Mouse (Mus musculus): Measurements from ENCODE around the gene Eno3. TPM values are rescaled to one million over a fixed set of nuclear protein-coding genes. Genes with fewer than 3 reads are reported as not detected.
A peak's percentile ranks its signal among the peaks of the same experiment; 100 is the strongest.

Gene Eno3
- polyA plus RNA-seq, 1 experiment from 2014 or later = 19.7 TPM

DNA sequence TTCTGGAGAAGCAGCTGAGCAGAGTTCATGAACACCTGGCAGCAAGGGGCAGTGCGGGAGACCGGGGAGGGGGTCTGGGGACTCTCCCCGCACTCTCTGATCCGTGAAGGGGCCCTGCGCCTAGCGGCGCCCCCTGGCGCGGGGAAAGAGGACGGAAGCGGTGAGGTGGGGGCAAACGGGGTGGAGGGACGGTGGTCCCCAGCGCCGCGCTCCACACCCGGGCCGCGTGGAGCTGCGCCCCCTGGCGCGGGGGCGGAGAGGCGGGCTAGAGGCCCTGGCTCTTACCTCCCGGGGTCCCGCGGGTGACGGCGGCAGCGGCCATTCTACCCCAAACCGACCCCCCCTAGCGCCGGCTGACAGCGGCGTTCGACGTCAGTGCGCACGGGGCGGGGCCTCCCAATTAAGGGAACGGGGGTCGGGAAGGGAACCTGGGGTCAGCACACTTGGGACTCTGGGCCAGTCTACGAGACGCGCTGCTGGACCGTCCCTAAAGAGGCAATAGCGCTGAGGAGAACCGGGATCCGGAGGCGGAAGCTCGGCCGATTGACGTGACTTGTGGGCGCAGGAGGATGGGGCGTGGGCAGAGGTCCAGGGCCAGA, 30.7 kb downstream of the Eno3 start, which contains the start of gene Camta2:
Camta2 (minus strand) TSS at position 505 of the 599 bp plus-strand sequence.
- Histone ChIP-seq H3K36me3 (peaks cover 28% of the 10 kb centered on the region), H3K4me1 (peaks cover 17% of the 10 kb centered on the region), H3K4me2 (peak within 1 kb of the TSS; percentile 82), H3K9me3 (no peaks in the 10 kb centered on the region), H3K27ac (peak within 1 kb of the TSS; percentile 85), H3K27me3 (no peaks in the 10 kb centered on the region), H3K9ac (peak within 1 kb of the TSS; percentile 91), H3K4me3 (peak within 1 kb of the TSS; percentile 79)
- ATAC-seq (ENCODE audit: insufficient number of reproducible peaks, insufficient read depth, low FRiP score, low TSS enrichment, low read depth) = peak; percentile 70
- under 1% methylated on average over 50 of the region's 55 CpGs for WGBS

DNA sequence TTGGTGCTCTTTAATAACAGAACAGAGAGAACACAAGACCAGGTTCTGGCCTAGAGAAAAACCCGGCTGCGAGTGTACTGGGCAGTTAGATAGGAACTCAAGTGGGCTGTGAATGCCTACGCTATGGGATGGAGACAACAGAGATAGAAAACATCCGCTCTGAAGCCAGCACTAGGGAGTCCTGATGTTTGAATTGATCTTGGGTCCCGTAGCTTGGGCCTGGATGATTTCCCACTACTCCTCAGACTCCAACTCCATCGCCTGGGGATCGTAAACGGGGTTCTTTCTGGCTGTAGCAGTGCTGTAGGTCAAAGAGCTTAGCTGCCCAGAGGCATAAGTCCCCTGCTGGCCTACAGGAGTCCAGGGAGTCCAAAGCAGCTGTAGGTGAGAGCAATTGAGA, 31.4 kb downstream of the Eno3 start:
- Histone ChIP-seq H3K27me3 (no peaks in the 10 kb centered on the region), H3K27ac (peak overlapping the region; percentile 85), H3K4me2 (peak overlapping the region; percentile 82), H3K9ac (peak overlapping the region; percentile 91), H3K36me3 (peaks cover 21% of the 10 kb centered on the region), H3K4me3 (peak overlapping the region; percentile 79), H3K4me1 (peaks cover 17% of the 10 kb centered on the region), H3K9me3 (no peaks in the 10 kb centered on the region)
- 15% methylated on average over 8 of the region's 8 CpGs for WGBS
- ATAC-seq (ENCODE audit: insufficient number of reproducible peaks, insufficient read depth, low FRiP score, low TSS enrichment, low read depth) = no peak

DNA sequence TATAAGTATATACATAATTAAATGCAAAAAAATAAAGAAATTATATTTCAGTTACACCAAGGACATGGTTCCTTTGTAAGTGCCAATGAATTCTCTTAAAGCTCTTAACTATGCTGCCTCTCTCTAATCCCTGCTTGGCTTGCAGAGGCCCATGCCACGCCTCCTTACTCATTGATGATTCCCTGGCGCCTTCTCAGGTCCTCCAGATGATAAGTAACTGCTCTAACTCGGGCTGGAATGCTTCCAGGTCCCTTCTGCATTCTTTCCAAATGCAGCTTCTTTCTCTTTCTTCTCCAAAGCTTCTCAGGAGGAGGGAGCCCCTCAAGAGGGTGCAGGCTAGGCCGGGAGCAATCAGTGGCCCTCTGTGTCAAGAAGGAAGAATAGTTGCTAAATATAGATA, 32.6 kb downstream of the Eno3 start:
- 50% methylated on average over 4 of the region's 4 CpGs for WGBS
- no peak for ATAC-seq (ENCODE audit: insufficient number of reproducible peaks, insufficient read depth, low FRiP score, low TSS enrichment, low read depth)

DNA sequence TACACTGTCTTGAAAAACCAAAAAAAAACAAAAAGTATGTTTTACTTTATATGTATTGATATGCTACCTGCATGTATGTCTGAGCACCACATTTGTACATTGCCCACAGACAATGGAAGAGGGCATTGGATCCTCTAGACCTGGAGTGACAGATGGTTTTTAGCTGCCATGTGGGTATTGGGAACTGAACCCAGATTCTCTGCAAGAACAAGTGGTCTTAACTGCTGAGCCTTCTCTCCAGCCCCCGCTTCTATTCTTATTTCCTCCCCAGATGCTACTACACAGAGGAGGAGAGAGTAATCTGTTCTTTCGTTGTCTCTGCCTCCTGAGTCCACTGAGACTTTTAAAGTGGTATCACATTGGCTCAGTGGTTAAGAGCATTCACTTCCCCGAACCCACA, 36.5 kb downstream of the Eno3 start:
- H3K36me3 ChIP-seq = no peaks in the 10 kb centered on the region
- H3K9ac ChIP-seq = no peak overlapping the region
- H3K27ac ChIP-seq = no peak overlapping the region
- H3K9me3 ChIP-seq = no peaks in the 10 kb centered on the region
- H3K27me3 ChIP-seq = no peaks in the 10 kb centered on the region
- no peak for ATAC-seq (ENCODE audit: insufficient number of reproducible peaks, insufficient read depth, low FRiP score, low TSS enrichment, low read depth)
- peaks cover 2% of the 10 kb centered on the region; the same call in 1 of the 2 replicates for H3K4me1 ChIP-seq
- 66% methylated on average over 3 of the region's 3 CpGs for WGBS
- H3K4me3 ChIP-seq = no peak overlapping the region
- H3K4me2 ChIP-seq = no peak overlapping the region

More for the DNA sequence above, 32.6 kb downstream of the Eno3 start:
- Histone ChIP-seq H3K4me1 (peaks cover 17% of the 10 kb centered on the region), H3K27ac (no peak overlapping the region), H3K9ac (no peak overlapping the region), H3K4me3 (no peak overlapping the region), H3K27me3 (no peaks in the 10 kb centered on the region), H3K4me2 (no peak overlapping the region), H3K9me3 (no peaks in the 10 kb centered on the region), H3K36me3 (peaks cover 9% of the 10 kb centered on the region; the same call in 1 of the 2 replicates)

DNA sequence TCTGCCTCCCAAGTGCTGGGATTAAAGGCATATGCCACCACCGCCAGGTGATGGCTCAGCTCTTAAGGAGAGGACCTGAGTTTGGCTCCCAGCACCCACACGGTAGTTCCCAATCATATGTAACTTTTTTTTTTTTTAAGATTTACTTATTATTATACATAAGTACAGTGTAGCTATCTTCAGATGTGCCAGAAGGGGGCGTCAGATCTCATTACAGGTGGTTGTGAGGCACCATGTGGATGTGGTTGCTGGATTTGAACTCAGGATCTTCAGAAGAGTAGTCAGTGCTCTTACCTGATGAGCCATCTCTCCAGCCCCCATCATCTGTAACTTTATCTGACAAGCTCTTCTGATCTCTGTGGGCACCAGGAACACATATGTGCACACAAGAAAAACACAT, 40.4 kb downstream of the Eno3 start:
- no peak overlapping the region for H3K27ac ChIP-seq
- H3K4me3 ChIP-seq = no peak overlapping the region
- peaks cover 16% of the 10 kb centered on the region for H3K4me1 ChIP-seq
- H3K36me3 ChIP-seq = no peaks in the 10 kb centered on the region
- 69% methylated on average over 3 of the region's 3 CpGs for WGBS
- H3K27me3 ChIP-seq = no peaks in the 10 kb centered on the region
- no peak for ATAC-seq (ENCODE audit: insufficient number of reproducible peaks, insufficient read depth, low FRiP score, low TSS enrichment, low read depth)
- no peak overlapping the region for H3K9ac ChIP-seq
- no peaks in the 10 kb centered on the region for H3K9me3 ChIP-seq
- no peak overlapping the region for H3K4me2 ChIP-seq

DNA sequence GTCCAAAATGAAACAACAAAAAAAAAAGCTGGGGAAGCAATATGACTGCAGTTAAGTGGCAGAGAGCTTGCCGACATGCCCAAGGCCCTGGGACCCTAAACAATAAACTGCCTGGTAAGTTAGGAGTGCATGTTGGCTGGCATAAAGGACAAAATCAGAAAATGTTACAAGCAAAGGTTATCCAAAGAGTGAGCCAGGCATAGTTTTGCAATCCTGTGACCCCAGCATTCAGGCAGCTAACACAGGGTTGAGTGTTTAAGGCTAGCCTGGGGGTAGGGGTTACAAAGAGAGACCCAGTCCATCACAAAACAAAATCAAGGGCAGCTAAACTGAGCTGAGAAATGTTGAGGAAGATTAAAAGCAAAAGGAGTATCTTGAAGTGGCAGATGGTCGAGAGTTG, 42.0 kb downstream of the Eno3 start:
- Histone ChIP-seq H3K4me3 (no peak overlapping the region), H3K4me2 (no peak overlapping the region), H3K27me3 (no peaks in the 10 kb centered on the region), H3K4me1 (peaks cover 21% of the 10 kb centered on the region), H3K27ac (no peak overlapping the region), H3K36me3 (peaks cover 11% of the 10 kb centered on the region), H3K9me3 (no peaks in the 10 kb centered on the region), H3K9ac (no peak overlapping the region)
- ATAC-seq (ENCODE audit: insufficient number of reproducible peaks, insufficient read depth, low FRiP score, low TSS enrichment, low read depth) = no peak
- 54% methylated on average over 2 of the region's 2 CpGs for WGBS

DNA sequence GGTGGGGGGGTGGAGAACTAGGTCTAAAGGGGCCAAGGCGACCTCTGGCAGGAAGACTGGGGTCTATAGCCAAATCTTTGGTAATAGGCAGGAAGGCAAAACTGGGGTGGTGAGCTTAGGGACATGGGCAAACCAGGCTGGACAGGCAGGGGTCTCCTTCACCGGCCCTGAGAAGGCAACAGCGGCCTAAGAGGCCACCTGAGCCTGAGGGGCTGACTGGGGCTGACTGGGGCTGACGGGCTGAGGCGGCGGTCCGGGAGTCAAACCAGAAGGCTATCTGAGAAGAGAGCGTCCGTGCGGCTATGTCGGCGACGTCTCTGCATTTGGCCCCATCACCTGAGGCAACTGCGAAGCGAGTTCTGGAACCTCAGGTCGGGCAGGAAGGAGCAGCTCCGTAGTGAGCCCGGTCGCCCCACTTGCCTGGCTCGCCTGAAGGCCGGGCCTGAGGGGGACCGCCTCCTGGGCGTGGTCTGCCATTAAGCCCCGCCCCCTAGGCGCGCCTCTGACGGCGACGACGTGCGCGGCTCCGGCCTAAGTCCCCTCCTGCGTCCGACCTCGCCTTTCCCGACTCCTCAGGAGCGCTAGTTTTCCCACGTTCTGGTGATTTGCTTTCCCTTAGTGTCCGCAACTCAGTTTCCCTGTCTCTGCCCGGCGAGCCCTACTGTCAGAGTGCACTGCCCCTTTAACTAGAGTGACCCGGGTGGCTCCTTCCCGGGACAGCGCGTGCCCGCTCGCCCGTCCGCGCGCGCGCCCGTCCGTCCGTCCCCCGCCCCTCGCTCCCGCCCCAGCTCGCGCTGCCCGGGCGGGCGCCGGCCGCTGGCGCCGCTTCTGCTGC, 42.9 kb downstream of the Eno3 start, which contains the start of the genes Inca1 and Kif1c:
Inca1 (minus strand) TSS at position 434 of the 835 bp plus-strand sequence.
Kif1c (plus strand) TSS at position 827 of the 835 bp plus-strand sequence.
- peaks cover 20% of the 10 kb centered on the region for H3K36me3 ChIP-seq
- H3K27me3 ChIP-seq = no peaks in the 10 kb centered on the region
- H3K4me2 ChIP-seq = peak within 1 kb of the TSS; percentile 82
- H3K4me1 ChIP-seq = peaks cover 21% of the 10 kb centered on the region
- H3K27ac ChIP-seq = peak within 1 kb of the TSS; percentile 93
- H3K9ac ChIP-seq = peak within 1 kb of the TSS; percentile 94
- ATAC-seq (ENCODE audit: insufficient number of reproducible peaks, insufficient read depth, low FRiP score, low TSS enrichment, low read depth) = peak; percentile 88
- 1% methylated on average over 64 of the region's 69 CpGs for WGBS
- no peaks in the 10 kb centered on the region for H3K9me3 ChIP-seq
- H3K4me3 ChIP-seq = peak within 1 kb of the TSS; percentile 92

DNA sequence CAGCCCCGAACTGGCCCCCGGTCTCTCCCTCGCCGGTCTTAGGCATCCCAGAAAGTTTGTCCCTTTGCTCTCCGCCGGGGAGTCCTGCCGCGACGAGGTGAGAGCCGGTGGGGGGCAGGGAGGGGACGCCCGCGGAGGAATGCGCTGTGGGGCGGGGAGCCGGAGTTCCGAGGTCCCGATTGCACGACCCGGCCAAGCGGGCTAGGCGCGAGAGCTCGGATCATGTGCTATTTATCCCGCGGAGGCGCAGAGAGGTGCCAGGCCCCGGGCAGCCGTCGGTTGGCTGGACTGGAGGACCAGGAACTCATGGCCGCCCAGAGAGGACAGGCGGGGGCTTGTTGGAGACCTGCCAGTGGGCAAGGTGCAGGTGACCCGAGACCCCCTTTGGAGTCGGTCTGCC, 43.6 kb downstream of the Eno3 start:
- whole genome bisulfite sequencing = 1% methylated on average over 34 of the region's 34 CpGs
- Histone ChIP-seq H3K27me3 (no peaks in the 10 kb centered on the region), H3K36me3 (peaks cover 26% of the 10 kb centered on the region), H3K9ac (peak overlapping the region; percentile 94), H3K4me2 (peak overlapping the region; percentile 82), H3K4me1 (peaks cover 21% of the 10 kb centered on the region), H3K9me3 (no peaks in the 10 kb centered on the region), H3K4me3 (peak overlapping the region; percentile 92), H3K27ac (peak overlapping the region; percentile 93)
- peak; percentile 32; the same call in 1 of the 2 replicates for ATAC-seq (ENCODE audit: insufficient number of reproducible peaks, insufficient read depth, low FRiP score, low TSS enrichment, low read depth)

DNA sequence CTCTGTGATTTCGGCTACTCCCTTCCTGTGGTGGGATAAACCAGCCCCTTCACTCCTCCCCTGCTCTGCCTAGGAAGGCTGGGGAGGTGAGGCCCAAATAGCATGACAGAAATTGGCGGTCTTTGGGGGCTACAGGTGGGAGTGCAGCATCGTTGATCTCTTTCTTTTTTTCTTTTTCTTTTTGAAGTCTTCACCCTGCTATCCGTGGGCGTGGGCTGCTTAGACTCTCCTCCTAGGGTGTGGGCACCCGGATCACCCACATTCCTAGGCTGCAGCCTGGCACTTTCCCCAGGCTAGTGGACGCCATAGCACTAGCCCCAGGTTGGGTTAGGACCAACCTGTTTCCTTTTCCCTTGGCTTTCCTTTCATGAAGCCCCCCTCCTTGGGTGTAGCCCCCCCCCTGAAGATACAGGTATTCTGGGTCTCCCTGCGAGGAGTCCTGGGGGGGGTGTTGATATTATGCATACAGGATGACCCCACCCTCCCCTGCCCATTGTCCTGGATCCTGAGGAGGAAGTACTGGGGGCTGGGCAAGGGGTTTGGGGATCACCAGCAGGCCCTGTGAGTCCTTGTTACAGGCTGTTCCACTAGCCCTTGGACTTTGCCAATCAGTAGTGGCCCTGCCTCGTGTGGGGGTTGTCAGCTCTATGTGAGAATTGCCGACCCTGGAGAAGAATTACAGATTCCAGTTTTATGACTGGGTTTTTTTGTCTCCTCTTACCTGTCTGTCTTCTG, 44.4 kb downstream of the Eno3 start:
- ATAC-seq (ENCODE audit: insufficient number of reproducible peaks, insufficient read depth, low FRiP score, low TSS enrichment, low read depth) = no peak
- peak overlapping the region; percentile 82 for H3K4me2 ChIP-seq
- H3K27ac ChIP-seq = peak overlapping the region; percentile 93; the same call in 1 of the 2 replicates
- H3K36me3 ChIP-seq = peaks cover 34% of the 10 kb centered on the region
- 11% methylated on average over 10 of the region's 10 CpGs for WGBS
- H3K4me1 ChIP-seq = peaks cover 21% of the 10 kb centered on the region
- H3K9ac ChIP-seq = peak overlapping the region; percentile 94
- H3K4me3 ChIP-seq = peak overlapping the region; percentile 92
- H3K9me3 ChIP-seq = no peaks in the 10 kb centered on the region
- H3K27me3 ChIP-seq = no peaks in the 10 kb centered on the region

DNA sequence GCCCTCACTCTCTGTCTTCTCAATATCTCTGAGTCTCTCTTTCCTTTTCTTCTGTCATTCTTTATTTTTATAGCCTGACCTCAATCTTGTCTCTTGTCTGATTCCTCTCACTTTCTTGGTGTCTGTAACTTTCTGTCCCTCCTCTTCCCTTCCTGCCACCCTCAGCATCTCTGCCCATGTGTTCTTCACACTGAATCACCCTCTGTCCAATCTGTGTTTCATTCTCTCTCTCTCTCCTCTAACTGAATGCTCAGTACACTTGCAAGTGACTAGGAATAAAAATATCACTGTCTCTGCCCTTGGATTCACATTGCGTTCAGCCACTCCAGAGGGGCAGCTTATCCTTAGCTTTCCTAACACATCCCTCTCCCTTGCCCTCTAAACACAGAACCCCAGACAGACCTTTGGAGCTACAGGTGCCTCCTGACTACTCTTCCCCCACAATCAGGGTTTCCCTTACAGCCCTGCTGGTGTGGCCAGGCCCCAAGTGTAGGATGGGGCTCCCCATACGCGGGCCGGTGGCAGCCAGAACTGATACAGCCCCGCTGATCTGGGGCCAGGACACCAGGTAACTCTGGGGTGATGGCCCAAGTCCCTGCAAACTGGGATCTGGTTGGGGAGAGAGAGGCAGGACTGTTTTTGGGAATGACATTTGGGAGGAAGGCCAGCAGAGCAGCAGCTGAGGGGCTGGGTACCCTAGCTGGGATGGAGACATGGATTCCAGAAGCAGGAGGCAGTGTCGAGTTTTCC, 45.2 kb downstream of the Eno3 start:
- H3K9me3 ChIP-seq = no peaks in the 10 kb centered on the region
- no peak for ATAC-seq (ENCODE audit: insufficient number of reproducible peaks, insufficient read depth, low FRiP score, low TSS enrichment, low read depth)
- H3K27me3 ChIP-seq = no peaks in the 10 kb centered on the region
- WGBS = 76% methylated on average over 6 of the region's 6 CpGs
- H3K4me3 ChIP-seq = peak overlapping the region; percentile 92; the same call in 1 of the 2 replicates
- H3K27ac ChIP-seq = no peak overlapping the region
- peaks cover 42% of the 10 kb centered on the region for H3K36me3 ChIP-seq
- peaks cover 21% of the 10 kb centered on the region for H3K4me1 ChIP-seq
- H3K9ac ChIP-seq = peak overlapping the region; percentile 94
- H3K4me2 ChIP-seq = peak overlapping the region; percentile 82

DNA sequence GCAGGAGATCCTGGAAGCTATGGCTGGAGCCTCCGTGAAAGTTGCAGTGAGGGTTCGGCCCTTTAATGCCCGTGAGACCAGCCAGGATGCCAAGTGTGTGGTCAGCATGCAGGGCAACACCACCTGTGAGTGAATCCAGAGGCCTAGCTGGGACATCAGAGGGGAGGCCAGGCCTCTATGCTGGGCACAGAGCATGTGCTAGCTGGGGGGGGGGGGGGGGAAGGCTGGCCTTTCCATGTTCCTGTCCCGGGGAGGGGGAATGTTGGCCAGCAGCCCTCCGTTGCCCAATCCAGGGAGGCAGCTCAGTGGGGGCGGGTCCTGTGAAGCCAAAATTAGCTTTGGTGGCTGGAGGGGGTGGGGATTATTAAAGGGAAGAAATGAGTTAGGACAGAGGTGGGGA, 45.8 kb downstream of the Eno3 start:
- Histone ChIP-seq H3K9ac (peak overlapping the region; percentile 94), H3K9me3 (no peaks in the 10 kb centered on the region), H3K27me3 (no peaks in the 10 kb centered on the region), H3K27ac (no peak overlapping the region), H3K36me3 (peaks cover 48% of the 10 kb centered on the region), H3K4me2 (peak overlapping the region; percentile 82), H3K4me1 (peaks cover 21% of the 10 kb centered on the region), H3K4me3 (no peak overlapping the region)
- ATAC-seq (ENCODE audit: insufficient number of reproducible peaks, insufficient read depth, low FRiP score, low TSS enrichment, low read depth) = no peak
- 62% methylated on average over 6 of the region's 6 CpGs for WGBS

All from embryonic facial prominence, embryonic 13.5 days (tissue).